Mouse (Mus musculus): ENCODE data around the gene Carnmt1. TPM values are rescaled to one million over a fixed set of nuclear protein-coding genes. Genes with fewer than 3 reads are reported as not detected.
"Not testable (repeated sequence)": the region's sequence is repeated elsewhere in the genome, so short reads cannot be mapped to it uniquely, and the experiment has no call there.

Gene Carnmt1
- polyA plus RNA-seq, 1 experiment from 2014 or later: 27.8 TPM

DNA sequence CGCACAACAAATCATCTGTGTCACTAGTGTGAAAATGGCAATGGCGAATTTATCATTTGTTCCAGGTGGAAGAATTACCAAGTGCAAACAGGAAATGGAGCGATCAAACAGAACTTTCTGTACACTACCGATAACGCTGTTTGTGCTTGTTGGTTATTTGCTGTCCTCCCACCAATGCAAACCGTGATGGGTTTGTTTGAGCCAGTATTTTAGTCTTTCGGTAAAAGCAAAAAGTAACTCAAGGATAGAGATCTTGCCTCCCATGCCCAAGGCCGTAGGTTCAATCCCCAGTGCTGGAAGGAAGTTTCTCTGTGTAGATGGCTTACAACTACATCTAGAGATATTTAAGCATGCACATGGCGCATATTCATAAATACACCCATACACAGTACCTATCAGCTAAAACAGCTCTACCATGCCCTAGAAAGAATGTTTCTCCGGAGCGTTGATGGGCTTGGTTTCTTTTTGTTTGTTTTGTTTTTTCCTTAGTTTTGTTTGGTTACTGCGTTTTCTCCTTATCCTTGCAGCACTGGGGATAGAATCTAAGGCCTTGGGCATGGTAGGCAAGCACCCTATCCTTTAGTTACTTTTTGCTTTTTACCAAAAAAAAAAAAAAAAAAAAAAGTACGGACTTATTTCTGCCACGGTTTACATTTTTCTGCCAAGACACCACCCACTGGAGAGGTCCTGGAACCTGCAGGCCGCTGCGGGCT is 41.7 kb downstream of the Carnmt1 start:
- H3K4me3 ChIP-seq (ENCODE audit: low read depth, low read length): peak overlapping the region; percentile 90
- peaks cover 2% of the 10 kb centered on the region for H3K36me3 ChIP-seq (ENCODE audit: control insufficient read depth, insufficient read depth, low read length)
- DNase-seq (ENCODE audit: low spot score): no peak
- H3K4me1 ChIP-seq (replicated peaks; ENCODE audit: control insufficient read depth, insufficient read depth, low read length): peaks cover 15% of the 10 kb centered on the region
- peak overlapping the region; percentile 75 for H3K9ac ChIP-seq (ENCODE audit: low read length)
- ATAC-seq (replicated peaks; ENCODE audit: low FRiP score, low TSS enrichment, low read depth): no peak
- no peaks in the 10 kb centered on the region for H3K9me3 ChIP-seq (ENCODE audit: control insufficient read depth, low read length)
- H3K4me2 ChIP-seq (ENCODE audit: low read length): peak overlapping the region; percentile 59
- no peaks in the 10 kb centered on the region for H3K27me3 ChIP-seq (replicated peaks; ENCODE audit: control insufficient read depth, insufficient read depth, low read length)
- H3K27ac ChIP-seq (ENCODE audit: low read depth): peak overlapping the region; percentile 95
- WGBS: 54% methylated on average over 16 of the region's 16 CpGs

DNA sequence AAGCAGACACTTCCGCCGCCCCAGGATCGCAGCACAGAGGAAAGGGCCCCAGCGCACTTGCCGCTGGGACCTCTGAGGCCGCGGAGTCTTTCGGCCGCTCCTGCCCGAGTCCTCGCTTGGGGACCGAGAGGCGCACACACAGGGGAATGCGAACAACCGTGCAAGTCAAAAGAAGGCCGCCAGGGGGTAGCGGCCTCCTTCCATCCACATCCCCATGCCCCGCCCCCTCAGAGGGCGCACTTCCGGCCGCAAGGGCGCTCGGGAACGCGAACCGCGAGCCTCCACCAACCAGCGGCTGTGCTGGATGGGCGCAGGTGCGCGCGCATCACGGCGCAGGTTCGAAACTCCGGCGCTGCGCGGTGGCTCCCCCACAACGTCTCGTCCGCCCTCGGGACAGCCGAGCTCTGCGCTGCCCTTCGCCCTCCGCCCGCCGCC is 42.3 kb downstream of the Carnmt1 start, which contains the start of gene D030056L22Rik:
D030056L22Rik (plus strand) TSS at position 328 of the 435 bp plus-strand sequence.
- WGBS: under 1% methylated on average over 42 of the region's 49 CpGs
- ATAC-seq (replicated peaks; ENCODE audit: low FRiP score, low TSS enrichment, low read depth): peak; percentile 97
- H3K27me3 ChIP-seq (replicated peaks; ENCODE audit: control insufficient read depth, insufficient read depth, low read length): no peaks in the 10 kb centered on the region
- peak; percentile 96 for DNase-seq (ENCODE audit: low spot score)
- peak within 1 kb of the TSS; percentile 90 for H3K4me3 ChIP-seq (ENCODE audit: low read depth, low read length)
- peaks cover 8% of the 10 kb centered on the region for H3K36me3 ChIP-seq (ENCODE audit: control insufficient read depth, insufficient read depth, low read length)
- H3K9me3 ChIP-seq (ENCODE audit: control insufficient read depth, low read length): no peaks in the 10 kb centered on the region
- H3K4me1 ChIP-seq (replicated peaks; ENCODE audit: control insufficient read depth, insufficient read depth, low read length): peaks cover 15% of the 10 kb centered on the region
- H3K27ac ChIP-seq (ENCODE audit: low read depth): peak within 1 kb of the TSS; percentile 95
- H3K9ac ChIP-seq (ENCODE audit: low read length): peak within 1 kb of the TSS; percentile 75
- H3K4me2 ChIP-seq (ENCODE audit: low read length): peak within 1 kb of the TSS; percentile 82

DNA sequence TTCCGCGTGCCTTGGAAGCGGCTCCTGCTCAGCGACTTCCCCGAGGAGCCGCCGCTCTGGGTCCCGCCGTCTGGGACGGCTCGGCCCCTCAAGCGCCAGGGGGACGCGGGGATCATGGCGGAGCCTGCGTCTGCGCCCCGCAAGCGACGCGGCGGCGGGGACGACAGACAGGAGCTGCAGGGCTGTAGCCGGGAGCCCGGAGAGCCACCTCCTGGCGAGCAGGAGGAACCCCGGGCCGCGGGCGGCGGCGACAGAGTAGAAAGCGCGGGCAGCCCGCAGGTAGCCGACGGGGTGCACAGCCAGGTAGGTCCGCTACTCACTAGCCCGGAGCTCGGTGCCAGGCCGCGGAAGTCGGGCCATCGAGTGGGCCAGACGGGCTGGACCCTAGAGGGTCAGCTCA is 42.8 kb downstream of the Carnmt1 start:
- H3K4me1 ChIP-seq (replicated peaks; ENCODE audit: control insufficient read depth, insufficient read depth, low read length): peaks cover 15% of the 10 kb centered on the region
- WGBS: 0% methylated on average over 23 of the region's 46 CpGs
- H3K9ac ChIP-seq (ENCODE audit: low read length): peak overlapping the region; percentile 75
- peak overlapping the region; percentile 82 for H3K4me2 ChIP-seq (ENCODE audit: low read length)
- ATAC-seq (replicated peaks; ENCODE audit: low FRiP score, low TSS enrichment, low read depth) (peak; percentile 76), DNase-seq (ENCODE audit: low spot score) (peak; percentile 74)
- not testable (repeated sequence) for H3K9me3 ChIP-seq (ENCODE audit: control insufficient read depth, low read length); H3K27me3 ChIP-seq (replicated peaks; ENCODE audit: control insufficient read depth, insufficient read depth, low read length)
- peak overlapping the region; percentile 90 for H3K4me3 ChIP-seq (ENCODE audit: low read depth, low read length)
- H3K27ac ChIP-seq (ENCODE audit: low read depth): peak overlapping the region; percentile 95
- peaks cover 12% of the 10 kb centered on the region for H3K36me3 ChIP-seq (ENCODE audit: control insufficient read depth, insufficient read depth, low read length)

DNA sequence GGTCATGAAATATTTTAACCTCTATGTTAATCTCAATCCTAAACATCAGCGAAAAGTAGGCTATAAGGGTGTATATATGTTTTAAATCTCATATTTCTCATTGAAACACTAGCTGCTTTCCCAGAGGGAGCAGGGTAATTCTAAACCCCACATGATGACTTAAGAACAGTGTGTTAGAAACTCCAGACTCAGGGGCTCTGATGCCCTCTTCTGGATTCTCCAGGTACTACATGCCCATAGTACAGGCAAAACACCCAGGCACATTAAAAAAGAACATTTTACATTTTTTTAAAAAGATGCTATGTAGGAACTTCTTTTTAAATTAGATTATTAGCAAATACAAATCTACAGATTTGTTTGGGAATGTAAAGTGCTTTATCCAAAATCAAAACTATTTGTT is 45.8 kb downstream of the Carnmt1 start:
- no peaks in the 10 kb centered on the region for H3K27me3 ChIP-seq (replicated peaks; ENCODE audit: control insufficient read depth, insufficient read depth, low read length)
- H3K9me3 ChIP-seq (ENCODE audit: control insufficient read depth, low read length): no peaks in the 10 kb centered on the region
- ATAC-seq (replicated peaks; ENCODE audit: low FRiP score, low TSS enrichment, low read depth): no peak
- H3K36me3 ChIP-seq (ENCODE audit: control insufficient read depth, insufficient read depth, low read length): peaks cover 19% of the 10 kb centered on the region
- peak; percentile 76 for DNase-seq (ENCODE audit: low spot score)
- 38% methylated on average over 1 of the region's 1 CpGs for WGBS
- H3K4me1 ChIP-seq (replicated peaks; ENCODE audit: control insufficient read depth, insufficient read depth, low read length): peaks cover 15% of the 10 kb centered on the region
- no peak overlapping the region for H3K9ac ChIP-seq (ENCODE audit: low read length)
- H3K27ac ChIP-seq (ENCODE audit: low read depth): no peak overlapping the region
- no peak overlapping the region for H3K4me2 ChIP-seq (ENCODE audit: low read length)
- no peak overlapping the region for H3K4me3 ChIP-seq (ENCODE audit: low read depth, low read length)

DNA sequence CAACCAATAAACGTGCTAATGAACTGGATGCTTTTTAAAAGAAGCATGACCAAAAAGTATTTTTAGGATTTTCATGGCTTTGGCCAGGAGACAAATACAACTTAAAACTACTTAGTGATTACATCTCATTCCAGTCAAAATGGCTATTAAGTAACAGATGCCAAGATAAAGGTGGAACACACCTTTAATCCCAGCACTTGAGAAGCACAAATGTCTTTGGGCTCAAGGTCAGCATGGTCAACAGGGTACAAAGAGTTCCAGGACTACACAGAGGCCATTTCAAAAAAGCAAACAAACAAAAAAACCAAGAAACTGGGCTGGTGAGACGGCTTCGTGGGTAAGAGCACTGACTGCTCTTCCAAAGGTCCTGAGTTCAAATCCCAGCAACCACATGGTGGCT is 49.8 kb downstream of the Carnmt1 start:
- no peak overlapping the region for H3K27ac ChIP-seq (ENCODE audit: low read depth)
- no peak overlapping the region for H3K4me3 ChIP-seq (ENCODE audit: low read depth, low read length)
- no peak for ATAC-seq (replicated peaks; ENCODE audit: low FRiP score, low TSS enrichment, low read depth)
- no peak overlapping the region for H3K9ac ChIP-seq (ENCODE audit: low read length)
- H3K4me1 ChIP-seq (replicated peaks; ENCODE audit: control insufficient read depth, insufficient read depth, low read length): no peaks in the 10 kb centered on the region
- 93% methylated on average over 3 of the region's 3 CpGs for WGBS
- no peaks in the 10 kb centered on the region for H3K27me3 ChIP-seq (replicated peaks; ENCODE audit: control insufficient read depth, insufficient read depth, low read length)
- DNase-seq (ENCODE audit: low spot score): no peak
- H3K4me2 ChIP-seq (ENCODE audit: low read length): no peak overlapping the region
- H3K36me3 ChIP-seq (ENCODE audit: control insufficient read depth, insufficient read depth, low read length): peaks cover 19% of the 10 kb centered on the region
- H3K9me3 ChIP-seq (ENCODE audit: control insufficient read depth, low read length): no peaks in the 10 kb centered on the region

DNA sequence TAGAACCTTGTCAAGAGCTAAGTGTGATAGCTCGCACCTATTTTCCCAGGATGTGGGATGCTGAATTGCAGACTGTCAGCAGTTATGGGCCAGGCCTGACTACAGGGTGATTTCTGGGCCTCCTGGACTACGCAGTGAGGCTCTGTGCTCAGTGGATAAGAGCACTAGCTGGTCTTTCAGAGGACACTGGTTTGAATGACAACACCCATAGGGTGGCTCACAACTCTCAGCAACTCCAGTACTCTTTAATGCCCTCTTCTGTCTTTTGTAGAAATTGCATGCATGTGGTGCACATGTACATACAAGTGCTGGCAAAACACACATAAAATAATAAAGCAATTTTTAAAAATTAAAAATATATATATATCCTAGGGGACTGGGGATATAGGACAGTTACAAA is 54.6 kb downstream of the Carnmt1 start:
- Histone ChIP-seq H3K4me3 (ENCODE audit: low read depth, low read length) (no peak overlapping the region), H3K36me3 (ENCODE audit: control insufficient read depth, insufficient read depth, low read length) (no peaks in the 10 kb centered on the region), H3K4me1 (replicated peaks; ENCODE audit: control insufficient read depth, insufficient read depth, low read length) (no peaks in the 10 kb centered on the region), H3K27ac (ENCODE audit: low read depth) (no peak overlapping the region), H3K27me3 (replicated peaks; ENCODE audit: control insufficient read depth, insufficient read depth, low read length) (no peaks in the 10 kb centered on the region), H3K9me3 (ENCODE audit: control insufficient read depth, low read length) (no peaks in the 10 kb centered on the region), H3K9ac (ENCODE audit: low read length) (no peak overlapping the region), H3K4me2 (ENCODE audit: low read length) (no peak overlapping the region)
- DNase-seq (ENCODE audit: low spot score) (no peak), ATAC-seq (replicated peaks; ENCODE audit: low FRiP score, low TSS enrichment, low read depth) (no peak)
- WGBS: 93% methylated on average over 2 of the region's 2 CpGs

DNA sequence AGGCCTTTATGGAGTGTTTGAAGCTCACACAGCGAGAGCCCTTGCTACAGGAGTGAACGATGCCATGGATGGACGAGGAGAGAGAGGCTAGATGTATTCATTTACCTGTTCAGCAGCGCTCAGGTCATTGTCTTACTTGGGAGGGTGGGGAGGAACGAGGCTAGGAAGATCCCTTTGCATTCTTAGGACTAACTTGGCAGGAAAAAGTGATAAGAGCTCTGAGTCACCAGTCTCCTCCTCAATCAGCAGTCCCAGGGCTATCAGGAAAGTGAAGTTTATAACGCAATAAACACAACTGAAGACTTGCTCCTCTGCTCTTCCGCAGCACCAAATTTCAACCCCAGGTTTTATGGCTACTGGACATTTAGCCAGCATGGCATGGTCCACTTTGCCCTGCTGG is 59.7 kb downstream of the Carnmt1 start:
- Histone ChIP-seq H3K36me3 (ENCODE audit: control insufficient read depth, insufficient read depth, low read length) (no peaks in the 10 kb centered on the region), H3K4me3 (ENCODE audit: low read depth, low read length) (no peak overlapping the region), H3K4me1 (replicated peaks; ENCODE audit: control insufficient read depth, insufficient read depth, low read length) (no peaks in the 10 kb centered on the region), H3K27ac (ENCODE audit: low read depth) (no peak overlapping the region), H3K9me3 (ENCODE audit: control insufficient read depth, low read length) (no peaks in the 10 kb centered on the region), H3K27me3 (replicated peaks; ENCODE audit: control insufficient read depth, insufficient read depth, low read length) (no peaks in the 10 kb centered on the region), H3K9ac (ENCODE audit: low read length) (no peak overlapping the region), H3K4me2 (ENCODE audit: low read length) (no peak overlapping the region)
- ATAC-seq (replicated peaks; ENCODE audit: low FRiP score, low TSS enrichment, low read depth) (no peak), DNase-seq (ENCODE audit: low spot score) (no peak)
- 44% methylated on average over 7 of the region's 7 CpGs for WGBS

DNA sequence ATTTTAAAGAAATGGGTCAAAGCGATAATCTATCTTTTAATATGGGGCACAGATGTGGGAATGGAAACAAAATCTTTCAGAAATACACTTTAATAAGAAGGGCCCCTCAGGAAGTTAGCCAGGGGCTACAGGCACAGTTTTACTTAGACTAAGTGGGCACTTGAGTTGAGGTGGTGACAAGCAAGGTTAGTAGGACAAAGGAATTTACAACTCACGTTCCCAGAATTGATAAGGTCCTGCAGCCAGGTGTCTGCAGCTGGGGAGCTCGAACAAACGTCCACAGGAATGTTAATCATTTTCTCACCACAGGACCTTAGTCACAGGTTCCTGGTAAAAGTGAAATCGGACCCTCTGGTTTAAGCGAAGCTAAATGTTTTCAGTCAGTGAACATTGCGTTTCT is 60.5 kb downstream of the Carnmt1 start:
- Histone ChIP-seq H3K36me3 (ENCODE audit: control insufficient read depth, insufficient read depth, low read length) (no peaks in the 10 kb centered on the region), H3K4me3 (ENCODE audit: low read depth, low read length) (no peak overlapping the region), H3K4me1 (replicated peaks; ENCODE audit: control insufficient read depth, insufficient read depth, low read length) (no peaks in the 10 kb centered on the region), H3K27me3 (replicated peaks; ENCODE audit: control insufficient read depth, insufficient read depth, low read length) (no peaks in the 10 kb centered on the region), H3K4me2 (ENCODE audit: low read length) (no peak overlapping the region), H3K9me3 (ENCODE audit: control insufficient read depth, low read length) (no peaks in the 10 kb centered on the region), H3K9ac (ENCODE audit: low read length) (no peak overlapping the region), H3K27ac (ENCODE audit: low read depth) (no peak overlapping the region)
- ATAC-seq (replicated peaks; ENCODE audit: low FRiP score, low TSS enrichment, low read depth) (no peak), DNase-seq (ENCODE audit: low spot score) (no peak)
- 28% methylated on average over 7 of the region's 7 CpGs for WGBS

DNA sequence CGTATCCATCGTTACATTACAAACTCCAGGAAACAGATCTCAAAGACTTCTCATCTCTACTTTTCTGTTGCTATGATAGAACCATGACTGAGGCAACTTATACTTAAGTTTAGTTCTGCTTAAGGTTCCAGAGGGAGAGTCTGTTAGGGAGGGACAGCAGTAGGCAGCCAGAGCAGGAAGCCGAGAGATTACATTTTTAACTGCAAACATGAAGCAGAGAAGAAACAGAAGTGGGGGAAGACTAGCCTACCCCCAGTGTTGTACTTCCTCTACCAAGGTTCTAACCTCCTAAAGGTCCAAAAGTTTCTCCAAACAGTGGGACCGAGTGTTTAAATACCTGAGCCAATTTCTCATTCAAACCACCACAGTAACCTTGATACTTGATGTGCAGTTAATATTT is 65.3 kb downstream of the Carnmt1 start:
- no peaks in the 10 kb centered on the region for H3K27me3 ChIP-seq (replicated peaks; ENCODE audit: control insufficient read depth, insufficient read depth, low read length)
- H3K4me3 ChIP-seq (ENCODE audit: low read depth, low read length): no peak overlapping the region
- 94% methylated on average over 4 of the region's 4 CpGs for WGBS
- DNase-seq (ENCODE audit: low spot score): no peak
- H3K36me3 ChIP-seq (ENCODE audit: control insufficient read depth, insufficient read depth, low read length): no peaks in the 10 kb centered on the region
- no peak overlapping the region for H3K9ac ChIP-seq (ENCODE audit: low read length)
- H3K9me3 ChIP-seq (ENCODE audit: control insufficient read depth, low read length): no peaks in the 10 kb centered on the region
- no peak overlapping the region for H3K27ac ChIP-seq (ENCODE audit: low read depth)
- H3K4me2 ChIP-seq (ENCODE audit: low read length): no peak overlapping the region
- no peak for ATAC-seq (replicated peaks; ENCODE audit: low FRiP score, low TSS enrichment, low read depth)
- H3K4me1 ChIP-seq (replicated peaks; ENCODE audit: control insufficient read depth, insufficient read depth, low read length): no peaks in the 10 kb centered on the region

Data from intestine, embryonic 14.5 days (tissue).